Mouse (Mus musculus) kidney, adult 11 months (tissue): ENCODE results near the gene Gatc.
"Not testable (repeated sequence)": the region's sequence is repeated elsewhere in the genome, so short reads cannot be mapped to it uniquely, and the experiment has no call there.

Experiments used
- DNase-seq: peaks from one replicate; pipeline ENCODE4 v3.0.0; 2022

Gene Gatc

DNA sequence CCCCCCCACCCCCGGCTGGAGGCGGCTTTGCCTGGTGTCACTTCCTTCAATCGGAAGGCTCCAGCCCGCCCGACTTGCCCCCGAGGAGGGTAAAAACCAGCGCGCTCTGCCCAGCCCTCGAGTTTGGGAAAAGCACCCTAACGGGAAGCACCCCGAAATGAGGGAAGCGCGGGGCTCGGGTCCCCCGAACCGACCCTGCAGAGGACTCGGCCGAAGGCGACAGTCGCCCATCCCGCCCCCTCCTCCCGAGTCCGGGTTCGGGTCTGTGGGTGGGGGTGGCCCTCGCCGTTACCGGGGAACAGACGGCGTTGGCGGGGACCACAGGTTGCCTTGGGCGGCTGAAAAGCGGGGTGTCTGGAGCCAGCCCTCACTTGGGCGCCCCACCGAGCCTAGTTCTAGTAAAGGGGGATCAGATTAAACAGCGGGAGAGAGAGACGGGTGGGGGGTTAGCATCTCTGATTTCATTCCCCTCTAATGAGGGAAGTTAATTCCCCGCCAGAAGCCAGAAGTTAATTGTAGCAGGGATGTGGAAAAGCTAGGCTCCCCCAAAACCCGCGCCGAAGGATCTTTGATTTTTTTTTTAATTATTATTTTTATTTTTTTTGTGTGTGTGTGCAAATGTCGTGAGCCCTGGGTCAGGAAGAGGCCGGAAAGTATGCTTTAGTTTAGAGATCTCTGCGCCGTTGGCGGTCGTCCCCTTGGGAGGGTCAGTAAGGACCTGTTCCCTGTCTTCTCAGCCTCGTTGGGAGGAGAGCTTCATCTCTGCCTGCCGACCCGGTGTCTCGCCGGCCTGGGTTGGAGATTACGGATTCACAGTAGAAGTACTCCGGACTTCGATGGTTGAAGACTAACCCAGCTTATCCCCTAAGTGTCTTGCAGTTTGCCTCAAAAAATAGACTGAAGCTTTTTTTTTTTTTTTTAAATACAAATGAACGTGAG is 13.1 kb downstream of the Gatc start:
- DNase-seq = no peak

DNA sequence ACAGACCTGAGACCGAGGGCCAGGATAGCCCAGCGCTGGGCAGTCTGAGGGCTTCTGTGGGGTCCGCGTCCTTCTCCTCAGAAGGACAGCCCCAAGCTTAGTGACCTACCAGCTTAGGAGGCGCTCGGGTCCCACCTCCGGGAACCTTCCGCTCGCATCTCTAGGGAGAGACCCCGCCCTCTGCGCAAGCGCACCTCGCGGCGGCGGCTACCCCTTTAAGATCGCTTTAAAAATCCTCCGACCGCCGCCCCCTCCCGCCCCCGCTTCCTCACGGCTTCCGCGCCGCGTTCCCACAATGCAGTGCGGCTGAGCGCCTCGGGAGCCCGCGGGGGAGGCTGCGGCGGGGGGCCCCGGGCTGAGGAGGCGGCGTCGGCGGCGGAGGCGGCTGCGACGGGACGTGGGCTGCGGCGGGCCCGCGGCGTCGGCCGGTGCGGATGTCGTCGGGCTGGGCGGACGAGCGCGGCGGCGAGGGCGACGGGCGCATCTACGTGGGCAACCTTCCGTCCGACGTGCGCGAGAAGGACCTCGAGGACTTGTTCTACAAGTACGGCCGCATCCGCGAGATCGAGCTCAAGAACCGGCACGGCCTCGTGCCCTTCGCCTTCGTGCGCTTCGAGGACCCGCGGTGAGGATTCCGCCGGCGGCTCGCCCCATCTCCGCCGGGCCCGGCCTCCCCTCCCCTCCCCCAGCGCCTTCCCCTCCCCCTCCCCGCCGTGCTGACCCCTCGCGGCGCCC is 13.9 kb downstream of the Gatc start, which contains the start of gene Srsf9:
Gene Srsf9 (plus strand): TSS at position 303 of the 735 bp plus-strand sequence.
- DNase-seq = peak; percentile 94

DNA sequence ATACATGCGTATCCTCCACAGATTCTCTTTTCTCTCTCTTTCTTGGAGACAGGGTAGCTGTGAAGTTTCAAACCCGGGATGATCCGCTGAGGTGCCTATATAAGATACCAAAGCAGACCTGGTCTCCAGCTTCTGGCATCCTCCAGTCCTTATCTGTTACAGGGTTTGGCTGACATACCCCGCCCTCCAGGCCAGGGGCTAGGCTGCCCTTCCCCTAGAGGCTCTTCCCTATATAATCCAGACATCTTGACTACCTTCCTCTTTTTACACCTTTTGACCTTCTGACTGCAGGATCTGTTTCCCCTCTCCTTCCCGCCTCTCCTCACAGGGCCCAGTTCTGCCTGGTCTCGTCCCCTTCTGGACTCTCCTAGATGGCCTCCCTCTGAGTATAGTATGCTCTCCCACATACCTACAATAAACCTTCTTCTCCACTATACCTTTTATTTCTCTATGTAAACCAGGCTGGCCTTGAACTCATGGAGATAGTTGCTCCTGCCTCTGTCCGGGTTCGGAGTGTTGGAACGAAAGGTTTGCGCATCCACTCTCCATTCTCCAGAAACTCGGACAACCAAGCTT is 14.6 kb downstream of the Gatc start:
- no peak for DNase-seq

DNA sequence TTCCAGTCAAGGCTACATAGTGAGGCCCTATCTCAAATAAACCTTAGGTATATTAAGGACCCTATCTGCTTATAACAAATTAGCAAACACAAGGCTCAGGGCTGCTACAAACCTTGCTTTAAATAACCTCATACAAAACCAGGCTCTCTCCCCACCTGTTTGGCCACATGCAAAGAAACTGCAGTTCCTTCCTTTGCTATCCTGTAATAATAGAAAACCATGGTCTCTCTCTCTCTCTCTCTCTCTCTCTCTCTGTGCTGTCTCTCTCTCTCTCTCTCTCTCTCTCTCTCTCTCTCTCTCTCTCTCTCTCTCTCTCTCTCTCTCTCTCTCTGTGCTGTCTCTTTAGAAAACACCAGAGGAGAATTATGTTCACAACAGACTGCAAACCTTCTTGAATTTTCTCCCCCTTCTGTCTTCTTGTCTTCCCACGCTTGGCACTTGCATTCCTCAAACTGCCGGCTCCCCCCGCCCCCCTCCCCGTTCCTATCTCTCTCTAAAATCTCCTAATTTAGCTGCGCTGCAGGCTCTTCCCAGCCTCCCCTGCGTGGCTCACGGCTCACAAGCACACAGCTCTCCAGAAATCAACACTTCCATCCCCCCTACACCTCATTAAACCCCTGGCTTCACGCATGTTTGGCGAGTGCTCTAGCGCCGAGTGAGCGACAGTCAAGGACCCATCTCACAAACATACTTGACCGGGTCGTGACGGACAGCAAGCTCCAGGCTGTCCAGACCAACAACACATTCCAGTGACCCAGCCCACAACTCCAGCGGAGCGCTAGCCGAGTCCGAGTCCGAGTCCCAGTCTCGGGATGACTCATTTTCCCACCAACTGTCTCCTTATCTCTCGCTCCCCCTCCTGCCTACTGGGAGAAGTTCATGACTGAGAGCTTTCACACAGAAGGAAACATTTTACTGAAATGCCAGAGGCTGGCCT is 21.7 kb downstream of the Gatc start:
- peak; percentile 65 for DNase-seq

DNA sequence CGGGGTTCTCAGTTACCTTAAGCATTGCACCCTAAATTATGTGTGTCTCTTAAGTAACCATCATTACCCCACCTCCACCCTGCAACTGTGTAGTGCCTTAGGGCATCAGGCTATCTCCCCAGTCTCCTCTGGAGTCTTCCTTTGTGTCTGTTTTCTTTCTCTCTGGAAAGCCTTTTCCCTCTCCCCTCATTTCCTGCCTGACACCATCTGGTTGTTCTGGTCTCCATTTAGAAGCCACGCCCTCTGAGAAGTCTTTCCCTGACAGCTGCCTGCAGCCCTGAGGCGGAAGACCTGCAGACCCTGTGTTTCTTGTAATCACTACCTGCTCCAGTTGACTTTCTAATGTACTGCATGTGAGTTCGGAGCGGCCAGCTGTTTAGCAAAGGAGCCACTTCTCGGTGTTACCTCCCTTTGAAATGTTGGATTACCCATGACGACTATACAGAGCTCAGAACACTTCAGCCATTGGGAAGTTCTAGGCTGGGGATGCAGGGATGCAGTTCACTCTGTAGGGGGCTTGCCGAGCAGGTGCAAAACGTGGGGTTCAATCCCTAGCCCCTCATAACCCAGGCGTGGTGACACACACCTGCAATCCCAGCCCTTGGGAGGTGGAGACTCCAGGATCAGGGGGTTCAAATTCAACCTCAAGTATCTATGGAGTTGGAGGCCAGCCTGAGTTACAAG is 23.2 kb downstream of the Gatc start:
- no peak for DNase-seq

DNA sequence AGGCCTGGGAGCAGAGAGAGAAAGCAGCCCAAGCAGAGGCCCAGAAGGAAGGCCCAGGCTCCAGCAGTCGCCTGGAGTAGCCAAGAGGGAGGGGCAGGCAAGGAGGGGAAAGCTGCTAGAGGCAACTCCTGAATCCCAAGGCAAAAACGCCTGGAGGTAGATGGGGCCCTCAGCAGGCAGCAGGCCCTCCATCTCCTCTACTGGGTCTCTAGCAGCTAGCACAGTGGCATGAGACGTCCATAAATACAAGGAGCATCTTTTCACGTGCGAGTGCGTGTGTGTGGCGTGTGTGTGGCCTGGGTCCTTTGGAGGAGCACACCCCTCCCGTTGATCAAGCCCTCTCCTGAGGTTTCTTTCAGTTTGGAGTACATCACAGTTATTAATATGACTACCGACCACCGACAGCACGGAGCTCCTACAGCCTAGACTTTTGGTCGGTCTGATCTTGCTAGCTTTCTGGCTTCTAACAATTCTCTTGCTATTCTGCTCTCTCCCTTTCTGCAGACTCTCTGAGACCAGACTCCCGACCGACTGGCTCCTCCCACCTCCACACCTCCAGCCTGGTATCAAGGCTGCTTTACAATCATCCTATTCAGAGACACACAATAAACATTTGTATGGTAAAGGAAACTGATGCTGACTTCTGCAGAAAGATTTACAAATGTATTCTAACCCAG is 23.9 kb downstream of the Gatc start:
- no peak for DNase-seq

DNA sequence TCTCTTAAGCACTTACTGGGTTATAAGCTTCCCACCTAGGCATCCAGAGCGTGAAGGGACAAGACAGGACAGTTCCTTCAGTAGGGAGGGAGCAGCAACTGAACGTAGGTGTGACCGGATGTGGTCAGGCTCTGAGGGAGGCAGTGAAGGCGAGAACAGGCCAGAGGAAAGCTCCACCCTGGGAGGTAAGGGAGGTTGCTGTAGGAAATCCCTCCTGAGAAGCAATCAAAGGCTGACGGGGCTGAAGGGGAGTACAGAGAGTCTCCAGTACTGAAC is 27.4 kb downstream of the Gatc start:
- no peak for DNase-seq

DNA sequence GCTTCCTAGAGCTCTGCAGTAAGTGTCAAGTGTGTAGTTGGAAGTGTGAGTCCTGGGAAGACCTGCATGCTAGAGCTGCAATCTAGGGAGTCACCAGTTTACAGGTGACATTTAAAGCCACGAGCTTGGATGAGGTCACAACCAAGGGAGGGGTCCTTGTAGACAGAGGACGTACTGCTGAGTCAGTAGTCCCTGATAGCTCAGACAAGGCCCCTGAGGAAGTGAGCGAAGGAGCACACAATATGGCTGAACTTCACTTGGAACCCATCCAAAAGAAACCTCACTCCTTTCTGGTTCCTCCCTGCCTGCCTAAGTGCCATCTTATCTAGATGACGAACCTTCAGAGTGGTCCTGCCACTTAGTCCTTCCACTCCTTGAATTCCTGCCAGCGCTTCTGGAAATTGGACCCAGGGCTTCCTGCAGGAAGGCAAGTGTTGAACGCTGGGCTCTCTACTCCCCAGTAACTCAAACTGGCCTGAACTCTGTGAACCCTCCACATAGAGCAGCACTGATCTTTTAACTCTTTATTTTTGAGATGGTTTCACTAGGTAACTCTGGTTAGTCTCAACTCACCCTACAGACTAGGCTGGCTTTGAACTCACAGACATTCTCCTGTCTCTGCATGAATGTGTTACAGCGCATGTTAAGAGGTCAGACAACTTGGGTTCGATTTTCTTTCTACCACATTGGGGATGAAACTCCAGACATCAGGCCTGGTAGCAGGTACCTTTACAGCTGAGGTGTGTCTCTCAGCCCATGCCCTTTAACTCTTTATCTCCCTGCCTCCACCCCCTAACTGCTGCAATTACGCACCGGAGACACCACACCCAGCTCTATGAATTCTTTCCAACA is 27.9 kb downstream of the Gatc start:
- DNase-seq = no peak

DNA sequence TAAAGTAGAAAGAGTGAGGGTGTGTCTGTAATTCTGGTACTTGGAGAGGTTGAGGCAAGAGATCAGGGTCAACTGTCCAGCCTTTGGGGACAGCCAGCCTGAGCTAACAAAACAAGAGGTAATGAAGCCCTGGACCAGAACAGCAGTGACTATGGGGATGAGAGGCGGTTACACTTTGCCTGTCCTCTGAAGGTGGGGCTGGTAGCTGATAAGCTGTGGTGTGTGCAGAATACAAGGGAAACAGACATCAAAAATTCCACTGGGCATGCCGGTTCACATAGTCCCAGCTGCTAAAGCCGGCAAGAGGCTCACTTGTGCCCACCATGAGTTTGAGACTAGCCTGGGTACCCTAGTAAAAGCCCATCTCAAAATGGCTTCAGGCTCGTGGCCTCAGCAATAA is 28.6 kb downstream of the Gatc start:
- no peak for DNase-seq

DNA sequence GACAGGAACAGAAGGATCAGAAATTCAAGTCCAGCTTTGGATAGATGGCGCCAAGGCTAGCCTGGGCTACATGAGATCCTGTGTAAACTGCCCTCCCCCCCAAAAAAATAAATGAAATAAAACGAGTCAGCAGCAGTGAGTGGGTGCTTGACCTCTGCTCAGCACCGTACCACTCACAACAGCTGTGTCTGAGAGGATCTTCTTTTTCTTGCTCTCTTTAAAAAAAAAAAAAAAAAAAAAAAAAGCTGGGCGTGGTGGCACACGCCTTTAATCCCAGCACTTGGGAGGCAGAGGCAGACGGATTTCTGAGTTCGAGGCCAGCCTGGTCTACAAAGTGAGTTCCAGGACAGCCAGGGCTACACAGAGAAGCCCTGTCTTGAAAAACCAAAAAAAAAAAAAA is 38.8 kb downstream of the Gatc start:
- DNase-seq = not testable (repeated sequence)

DNA sequence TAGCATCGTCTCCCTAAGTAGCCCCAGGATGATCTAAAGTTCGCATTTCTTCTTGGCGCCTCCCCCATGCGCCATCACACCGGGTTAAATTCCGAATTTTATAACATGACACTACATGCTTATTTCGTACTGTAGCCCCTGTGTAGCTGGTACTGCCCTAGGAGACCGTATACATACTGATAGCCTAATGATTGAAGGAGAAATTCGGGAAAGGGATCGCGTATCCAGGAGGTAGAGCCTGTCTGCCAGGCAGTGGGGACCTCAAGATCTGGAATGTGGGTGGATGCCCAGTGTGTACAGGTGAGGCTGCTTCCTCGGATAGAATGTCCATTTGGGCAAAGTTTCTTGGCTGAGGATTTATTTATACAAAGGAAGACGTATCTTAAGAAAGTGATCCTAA is 39.4 kb downstream of the Gatc start:
- DNase-seq = peak; percentile 27

DNA sequence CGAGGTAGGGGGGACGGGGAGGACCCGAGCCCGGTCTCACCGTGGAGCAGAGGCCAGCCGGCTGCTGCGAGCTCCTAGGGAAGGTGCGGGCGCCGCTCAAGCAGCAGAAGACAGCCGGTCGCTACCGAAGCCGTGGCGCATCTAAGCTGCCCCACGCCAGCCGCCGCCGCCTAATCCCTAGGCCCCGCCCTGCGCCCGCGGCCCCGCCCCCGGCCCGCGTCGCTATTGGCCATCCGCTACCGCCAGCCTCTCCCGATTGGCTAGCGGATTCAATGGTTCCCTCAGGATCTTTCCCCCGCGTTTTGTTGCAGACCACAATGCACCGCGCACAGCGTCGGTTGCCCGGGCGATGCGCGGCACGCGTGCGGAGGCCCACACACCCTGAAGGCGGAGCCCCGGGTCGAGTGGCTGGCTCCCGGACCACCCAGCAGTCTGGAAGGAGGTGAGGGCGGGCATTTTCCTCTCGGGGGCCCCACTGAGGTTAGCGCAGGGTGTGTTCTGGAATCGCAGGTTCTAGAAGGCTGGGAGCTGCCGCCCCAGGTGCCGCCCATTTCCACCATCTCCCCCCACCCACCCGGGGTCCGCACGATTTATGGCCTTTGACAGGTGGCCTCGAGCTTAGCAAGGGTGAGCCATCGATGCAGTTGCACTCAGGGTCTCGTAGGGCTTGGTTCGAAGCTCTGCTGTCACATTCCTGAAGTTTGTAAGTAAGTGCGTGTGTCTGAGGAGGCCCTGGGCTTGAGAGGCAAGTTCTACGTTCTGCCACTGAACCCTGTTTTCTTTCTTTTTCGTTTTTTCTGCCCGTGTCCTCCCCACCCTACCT is 40.0 kb downstream of the Gatc start, which contains the start of gene Dynll1:
Gene Dynll1 (minus strand): TSS at position 208 of the 823 bp plus-strand sequence.
- DNase-seq = peak; percentile 98

DNA sequence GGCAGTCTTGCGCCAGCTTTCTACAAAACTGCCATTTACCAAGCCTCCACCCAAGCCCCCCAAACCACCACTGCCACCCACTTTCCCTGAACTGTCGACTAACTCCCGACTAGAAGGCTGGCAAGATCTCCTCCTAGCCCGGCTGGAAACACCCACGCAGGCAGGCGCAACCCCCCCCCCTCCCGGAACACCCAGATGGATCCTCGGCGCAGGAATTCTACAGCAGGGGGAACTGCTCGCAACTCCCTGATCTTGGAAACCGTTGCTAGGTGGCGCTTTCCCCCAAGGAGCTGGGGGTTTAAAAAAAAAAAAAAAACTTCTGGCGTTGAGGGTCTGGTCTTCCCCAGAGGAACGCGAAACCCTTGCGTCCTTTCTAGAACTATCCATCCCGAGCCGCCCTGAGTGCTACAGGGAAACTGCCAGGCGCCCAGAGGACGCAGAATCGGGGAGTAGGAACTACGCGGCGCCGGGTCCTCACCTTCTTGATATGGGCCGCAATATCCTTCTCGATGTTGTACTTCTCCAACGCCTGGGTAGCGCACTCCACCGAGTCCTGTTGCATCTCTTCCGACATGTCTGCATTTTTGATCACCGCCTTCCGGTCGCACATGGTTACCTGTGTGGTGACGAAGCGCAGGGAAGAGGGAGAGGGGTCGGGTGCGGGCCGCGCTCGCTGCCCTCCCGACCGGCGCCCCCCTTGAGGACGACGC is 40.8 kb downstream of the Gatc start:
- DNase-seq = peak; percentile 55

DNA sequence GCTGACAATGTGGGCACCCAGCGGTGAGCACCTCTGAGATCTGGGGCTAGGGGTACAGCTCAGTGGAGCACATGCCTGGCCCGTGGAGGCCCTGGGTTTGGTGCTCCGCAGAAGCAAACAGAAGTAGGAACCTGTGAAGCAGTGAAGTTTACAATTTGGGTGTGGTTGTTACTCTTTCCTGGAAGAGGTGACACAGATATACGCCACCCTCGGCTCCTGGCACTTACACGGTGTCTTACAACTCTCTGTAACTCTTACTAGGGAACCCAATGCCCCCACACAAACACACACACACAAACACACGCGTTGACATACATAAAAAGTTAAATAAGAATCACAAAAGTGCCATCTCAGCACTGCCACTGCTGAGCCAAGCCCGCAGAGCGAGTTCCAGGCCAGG is 44.6 kb downstream of the Gatc start:
- DNase-seq = no peak

DNA sequence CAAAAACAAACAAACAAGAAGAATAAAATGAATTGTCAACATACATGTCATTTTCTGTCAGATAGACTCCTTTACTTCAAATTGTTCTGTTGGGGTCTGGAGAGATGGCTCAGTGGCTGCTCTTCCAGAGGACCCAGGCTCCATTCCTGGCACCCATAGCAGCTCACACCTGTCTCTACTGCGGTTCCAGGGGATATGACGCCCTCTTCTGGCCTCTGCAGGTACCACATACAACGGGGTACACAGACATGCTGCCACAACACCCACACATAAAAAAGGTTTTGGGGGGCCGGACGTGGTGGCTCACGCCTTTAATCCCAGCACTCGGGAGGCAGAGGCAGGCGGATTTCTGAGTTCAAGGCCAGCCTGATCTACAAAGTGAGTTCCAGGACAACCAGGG is 46.8 kb downstream of the Gatc start:
- no peak for DNase-seq

DNA sequence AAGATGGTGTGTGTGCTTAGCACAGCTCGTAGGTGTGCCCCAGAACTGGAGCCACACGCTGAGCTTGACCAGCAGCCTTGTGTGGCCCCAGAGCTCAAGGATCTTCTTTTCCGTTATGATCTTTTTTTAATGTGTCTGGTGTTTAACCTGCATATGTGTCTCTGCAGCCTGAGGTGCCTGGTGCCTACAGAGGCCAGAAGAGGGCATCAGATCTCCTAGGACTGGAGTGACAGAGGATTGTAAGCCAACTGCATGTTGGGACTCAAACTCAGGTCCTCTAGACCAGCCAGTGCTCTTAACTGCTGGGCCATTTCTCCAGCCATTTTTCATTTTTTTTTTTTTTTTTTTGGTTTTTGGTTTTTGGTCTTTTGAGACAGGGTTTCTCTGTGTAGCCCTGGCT is 56.2 kb downstream of the Gatc start:
- no peak for DNase-seq
